Mouse (Mus musculus): ENCODE measurements around the gene Srarp. TPM values are rescaled to one million over a fixed set of nuclear protein-coding genes. Genes with fewer than 3 reads are reported as not detected.

Srarp gene
- polyA plus RNA-seq, 1 experiment = not detected

DNA sequence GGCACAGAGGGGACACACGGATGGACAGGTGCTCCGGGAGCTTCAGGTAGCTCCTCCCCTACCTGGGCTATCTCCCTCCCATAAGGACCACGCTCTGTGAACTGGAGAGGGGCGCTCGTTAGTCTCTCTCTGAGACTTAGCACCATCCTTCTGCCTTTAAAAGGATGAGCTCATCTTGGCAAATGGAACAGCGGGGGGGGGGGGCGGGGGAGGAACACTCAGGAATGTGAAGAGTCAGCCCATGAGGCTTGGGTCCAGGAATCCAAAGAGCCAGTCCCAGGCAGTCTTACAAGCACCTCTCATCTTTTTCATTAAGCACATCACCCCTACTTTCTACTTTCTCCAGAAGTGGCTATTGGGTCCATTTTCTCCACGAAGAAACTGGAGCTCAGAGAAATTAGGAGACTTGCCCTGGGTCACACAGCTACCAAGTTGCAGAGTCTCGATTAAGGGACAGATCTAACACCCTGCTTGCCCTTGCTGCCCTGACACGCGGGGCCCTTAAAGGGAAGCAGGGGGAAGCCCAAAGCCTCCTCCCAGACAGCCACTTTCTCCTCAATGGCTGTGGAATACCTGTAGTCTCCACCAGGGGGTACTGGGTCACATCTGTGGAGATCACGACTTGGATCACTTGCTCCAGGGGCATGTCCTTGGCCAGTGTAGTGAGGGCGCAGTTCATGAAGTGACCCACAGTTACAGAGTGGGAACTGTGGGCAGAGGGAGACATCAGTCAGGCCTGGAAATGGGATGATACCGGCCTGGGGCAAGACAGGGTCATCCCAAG, 29.2 kb downstream of the Srarp start:
- TF ChIP-seq CTCF (IDR thresholded peaks at IDR 0.05; ENCODE audit: insufficient read depth, low read depth, low read length) (0 out of 2 replicates have a peak, but pooled peaks have one; percentile 25), POLR2A (IDR thresholded peaks at IDR 0.05; ENCODE audit: insufficient read depth, low read depth, low read length) (no peak)
- H3K4me3 ChIP-seq (ENCODE audit: insufficient read depth, low read depth, low read length) = no peak overlapping the region
- peak overlapping the region; percentile 47; the same call in 1 of the 2 replicates for H3K27ac ChIP-seq (ENCODE audit: insufficient read depth, low read depth, low read length)
- 41% methylated on average over 14 of the region's 14 CpGs for WGBS
- H3K4me1 ChIP-seq (ENCODE audit: control insufficient read depth, insufficient read depth, low read length) = peaks cover 24% of the 10 kb centered on the region

DNA sequence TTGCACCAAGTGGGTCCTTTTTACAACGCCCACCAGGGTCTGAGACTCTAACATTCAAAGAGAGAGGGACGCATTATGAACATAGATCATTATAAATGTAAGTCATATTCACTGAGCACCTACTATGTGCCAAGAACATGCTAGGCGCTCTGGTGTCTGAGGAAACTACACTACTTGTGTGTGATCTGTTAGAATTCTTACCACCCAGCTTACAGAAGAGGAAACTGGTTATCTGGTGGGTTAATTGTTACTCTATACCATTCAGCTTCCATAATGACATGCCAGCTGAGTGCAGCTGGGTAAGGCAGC, 30.6 kb downstream of the Srarp start:
- WGBS = 74% methylated on average over 3 of the region's 3 CpGs
- Histone ChIP-seq H3K27ac (ENCODE audit: insufficient read depth, low read depth, low read length) (no peak overlapping the region), H3K4me1 (ENCODE audit: control insufficient read depth, insufficient read depth, low read length) (peaks cover 24% of the 10 kb centered on the region), H3K4me3 (ENCODE audit: insufficient read depth, low read depth, low read length) (no peak overlapping the region)
- TF ChIP-seq CTCF (IDR thresholded peaks at IDR 0.05; ENCODE audit: insufficient read depth, low read depth, low read length) (no peak), POLR2A (IDR thresholded peaks at IDR 0.05; ENCODE audit: insufficient read depth, low read depth, low read length) (no peak)

DNA sequence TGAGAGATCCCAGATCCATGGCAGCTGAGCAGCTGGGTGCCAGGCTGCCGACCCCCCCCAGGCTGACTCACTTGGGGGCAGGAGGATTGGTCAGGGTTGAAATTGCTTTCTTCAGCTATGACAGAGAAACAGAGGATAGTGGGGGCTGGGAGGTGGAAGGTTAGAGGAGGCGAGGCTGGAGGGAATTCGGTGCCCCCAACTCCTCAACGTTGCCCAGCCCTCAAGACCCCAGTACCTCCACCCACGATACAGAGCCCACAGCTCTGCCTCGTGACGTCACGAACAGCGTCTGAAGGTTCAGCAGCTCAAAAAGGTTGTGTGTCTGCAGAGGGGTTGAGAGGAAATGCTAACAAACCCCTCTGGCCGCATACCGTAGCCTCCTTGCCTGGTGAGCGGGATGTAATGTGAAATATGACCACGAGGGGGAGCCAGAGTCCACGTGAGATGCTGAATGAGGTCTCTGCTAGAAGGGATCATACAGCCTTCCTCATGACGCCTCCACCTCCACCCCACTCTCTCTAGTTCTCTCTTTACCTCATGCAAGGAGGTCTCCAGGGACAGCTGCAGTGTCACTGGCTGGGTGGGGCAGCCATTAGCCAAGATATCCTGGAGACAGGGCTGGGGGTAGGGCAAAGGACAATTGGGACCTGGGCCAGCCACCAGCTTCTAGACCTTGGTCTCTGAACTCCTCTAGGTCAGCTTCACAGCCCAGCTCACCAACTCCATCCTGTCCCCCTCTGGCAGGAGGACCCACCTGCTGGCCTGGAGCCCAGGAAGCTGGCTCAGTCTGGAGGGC, 31.2 kb downstream of the Srarp start:
- TF ChIP-seq POLR2A (IDR thresholded peaks at IDR 0.05; ENCODE audit: insufficient read depth, low read depth, low read length) = no peak
- TF ChIP-seq CTCF (IDR thresholded peaks at IDR 0.05; ENCODE audit: insufficient read depth, low read depth, low read length) = peak; percentile 85
- peak overlapping the region; percentile 44 for H3K4me3 ChIP-seq (ENCODE audit: insufficient read depth, low read depth, low read length)
- H3K27ac ChIP-seq (ENCODE audit: insufficient read depth, low read depth, low read length) = peak overlapping the region; percentile 9; the same call in 1 of the 2 replicates
- 11% methylated on average over 15 of the region's 15 CpGs for WGBS
- peaks cover 24% of the 10 kb centered on the region for H3K4me1 ChIP-seq (ENCODE audit: control insufficient read depth, insufficient read depth, low read length)

DNA sequence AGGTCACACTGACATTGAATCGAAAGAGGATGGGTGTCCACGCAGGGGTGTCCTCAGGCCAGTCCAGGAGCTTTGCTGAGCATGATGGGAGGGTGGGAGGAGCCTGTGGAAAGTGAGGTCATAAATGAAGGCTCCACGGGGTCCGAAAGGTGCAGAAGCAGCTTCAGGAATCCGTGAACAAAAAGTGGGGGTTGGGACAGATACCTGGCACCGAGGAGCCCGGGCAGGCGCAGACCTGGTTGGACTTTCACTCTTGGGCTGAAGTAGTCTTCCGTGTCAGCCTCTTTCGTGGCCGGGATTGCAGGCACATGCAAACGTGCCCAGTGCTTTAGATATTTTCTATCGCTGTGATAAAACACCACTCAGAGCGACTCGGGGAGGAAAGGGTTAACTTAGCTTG, 35.7 kb downstream of the Srarp start:
- 91% methylated on average over 15 of the region's 15 CpGs for WGBS
- TF ChIP-seq POLR2A (IDR thresholded peaks at IDR 0.05; ENCODE audit: insufficient read depth, low read depth, low read length) (no peak), CTCF (IDR thresholded peaks at IDR 0.05; ENCODE audit: insufficient read depth, low read depth, low read length) (no peak)
- H3K4me1 ChIP-seq (ENCODE audit: control insufficient read depth, insufficient read depth, low read length) = peaks cover 11% of the 10 kb centered on the region
- no peak overlapping the region for H3K4me3 ChIP-seq (ENCODE audit: insufficient read depth, low read depth, low read length)
- H3K27ac ChIP-seq (ENCODE audit: insufficient read depth, low read depth, low read length) = no peak overlapping the region

DNA sequence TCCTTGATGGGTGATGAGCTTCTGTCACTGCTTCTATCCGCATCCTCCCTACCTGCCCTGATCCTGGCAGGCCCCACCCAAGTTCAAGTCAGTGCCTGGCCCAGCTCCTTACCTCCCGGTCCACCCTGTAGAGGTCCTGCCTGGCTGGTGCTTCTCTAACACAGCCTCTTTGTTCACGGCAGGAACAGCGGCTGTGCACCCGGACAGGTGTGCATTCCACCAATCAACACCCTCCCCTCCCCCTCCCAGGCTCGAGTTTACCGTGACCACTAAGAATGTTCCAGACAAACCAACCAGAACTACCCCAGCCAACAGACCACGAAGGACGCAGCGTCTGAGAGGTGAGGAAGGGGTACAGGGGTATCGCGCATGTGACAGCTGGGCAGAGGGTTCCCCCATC, 37.4 kb downstream of the Srarp start, which contains the start of gene Clcnka:
Gene Clcnka (minus strand): TSS at position 180 of the 400 bp plus-strand sequence.
- 72% methylated on average over 12 of the region's 12 CpGs for WGBS

DNA sequence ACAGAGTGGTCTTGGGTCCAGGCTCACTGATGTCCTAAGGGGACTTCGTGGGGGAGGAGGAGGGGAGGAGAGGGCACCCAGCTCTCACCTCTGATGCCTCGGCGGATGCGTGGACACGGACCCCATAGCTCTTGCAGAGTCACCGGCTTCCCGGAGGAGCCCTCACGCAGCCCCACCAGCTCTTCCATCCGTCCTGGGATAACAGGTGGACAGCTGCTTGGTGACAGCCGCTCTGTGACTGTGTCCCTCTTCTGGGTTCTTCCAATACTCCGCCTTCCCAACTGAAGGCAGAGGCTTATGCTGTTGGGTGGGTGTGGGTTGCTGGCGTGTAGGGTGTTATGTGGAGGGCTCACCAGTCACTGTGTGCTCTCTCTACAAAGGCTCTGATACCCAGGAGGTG, 38.0 kb downstream of the Srarp start:
- H3K4me1 ChIP-seq (ENCODE audit: control insufficient read depth, insufficient read depth, low read length) = peaks cover 5% of the 10 kb centered on the region; the same call in 1 of the 2 replicates
- TF ChIP-seq POLR2A (IDR thresholded peaks at IDR 0.05; ENCODE audit: insufficient read depth, low read depth, low read length) = no peak
- TF ChIP-seq CTCF (IDR thresholded peaks at IDR 0.05; ENCODE audit: insufficient read depth, low read depth, low read length) = no peak
- H3K27ac ChIP-seq (ENCODE audit: insufficient read depth, low read depth, low read length) = no peak overlapping the region
- 73% methylated on average over 12 of the region's 12 CpGs for WGBS
- no peak overlapping the region for H3K4me3 ChIP-seq (ENCODE audit: insufficient read depth, low read depth, low read length)

More for the DNA sequence above, 37.4 kb downstream of the Srarp start, which contains the start of gene Clcnka:
- Histone ChIP-seq H3K4me3 (ENCODE audit: insufficient read depth, low read depth, low read length) (no peak within 1 kb of the TSS), H3K27ac (ENCODE audit: insufficient read depth, low read depth, low read length) (no peak within 1 kb of the TSS), H3K4me1 (ENCODE audit: control insufficient read depth, insufficient read depth, low read length) (peaks cover 5% of the 10 kb centered on the region; the same call in 1 of the 2 replicates)
- no peak for TF ChIP-seq POLR2A (IDR thresholded peaks at IDR 0.05; ENCODE audit: insufficient read depth, low read depth, low read length)
- no peak for TF ChIP-seq CTCF (IDR thresholded peaks at IDR 0.05; ENCODE audit: insufficient read depth, low read depth, low read length)

DNA sequence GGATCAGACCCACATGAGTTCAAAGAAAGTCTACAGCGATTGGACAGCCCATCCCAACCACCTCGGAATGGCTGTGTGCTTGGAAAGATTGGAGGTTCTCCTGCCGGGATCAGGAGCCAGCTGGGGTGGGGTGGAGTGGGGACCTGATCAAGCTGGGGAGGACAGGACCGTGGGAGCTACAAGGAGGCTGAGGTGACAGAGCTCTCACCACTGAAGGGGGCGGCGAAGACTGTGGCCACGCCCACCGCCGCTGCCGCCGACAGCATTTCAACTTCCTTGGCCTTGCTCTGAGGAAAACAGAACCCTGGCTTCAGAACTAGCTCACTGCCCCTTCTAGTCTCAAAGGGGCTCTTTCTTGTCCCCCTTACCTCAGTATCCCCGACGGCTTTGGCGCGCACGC, 41.2 kb downstream of the Srarp start:
- TF ChIP-seq POLR2A (IDR thresholded peaks at IDR 0.05; ENCODE audit: insufficient read depth, low read depth, low read length) (no peak), CTCF (IDR thresholded peaks at IDR 0.05; ENCODE audit: insufficient read depth, low read depth, low read length) (no peak)
- Histone ChIP-seq H3K4me1 (ENCODE audit: control insufficient read depth, insufficient read depth, low read length) (peaks cover 5% of the 10 kb centered on the region; the same call in 1 of the 2 replicates), H3K27ac (ENCODE audit: insufficient read depth, low read depth, low read length) (no peak overlapping the region), H3K4me3 (ENCODE audit: insufficient read depth, low read depth, low read length) (no peak overlapping the region)
- 27% methylated on average over 16 of the region's 16 CpGs for WGBS

DNA sequence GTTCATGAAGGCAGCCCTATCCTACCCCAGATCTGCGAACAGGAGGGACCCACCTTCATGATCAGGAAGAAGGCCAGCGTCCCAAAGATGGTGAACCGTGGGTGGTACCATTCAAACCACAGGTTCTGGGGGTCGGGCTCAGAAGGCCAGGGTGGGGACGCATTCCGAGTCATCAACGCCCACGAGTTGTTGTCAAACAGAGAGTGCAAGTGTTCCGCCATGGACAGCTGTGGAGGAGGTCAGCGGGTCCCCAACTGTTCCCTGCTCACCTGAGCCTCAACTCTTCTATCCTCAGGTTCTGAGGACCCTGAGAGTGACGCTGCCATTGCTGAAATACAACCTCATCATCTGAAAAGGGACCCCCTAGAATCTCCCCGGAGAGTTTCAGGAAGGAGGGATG, 44.6 kb downstream of the Srarp start:
- WGBS = 81% methylated on average over 12 of the region's 12 CpGs
- Histone ChIP-seq H3K27ac (ENCODE audit: insufficient read depth, low read depth, low read length) (no peak overlapping the region), H3K4me3 (ENCODE audit: insufficient read depth, low read depth, low read length) (no peak overlapping the region), H3K4me1 (ENCODE audit: control insufficient read depth, insufficient read depth, low read length) (peaks cover 5% of the 10 kb centered on the region; the same call in 1 of the 2 replicates)
- TF ChIP-seq POLR2A (IDR thresholded peaks at IDR 0.05; ENCODE audit: insufficient read depth, low read depth, low read length) (no peak), CTCF (IDR thresholded peaks at IDR 0.05; ENCODE audit: insufficient read depth, low read depth, low read length) (no peak)

Measured in olfactory bulb, adult 2 months (tissue).